Mouse (Mus musculus): Measurements from ENCODE around the gene Vav2. TPM values are rescaled to one million over a fixed set of nuclear protein-coding genes. Genes with fewer than 3 reads are reported as not detected.

Gene Vav2
- total RNA-seq, 4 experiments from 2014 or later = 23.4 to 55.4 (median 39.0) TPM

DNA sequence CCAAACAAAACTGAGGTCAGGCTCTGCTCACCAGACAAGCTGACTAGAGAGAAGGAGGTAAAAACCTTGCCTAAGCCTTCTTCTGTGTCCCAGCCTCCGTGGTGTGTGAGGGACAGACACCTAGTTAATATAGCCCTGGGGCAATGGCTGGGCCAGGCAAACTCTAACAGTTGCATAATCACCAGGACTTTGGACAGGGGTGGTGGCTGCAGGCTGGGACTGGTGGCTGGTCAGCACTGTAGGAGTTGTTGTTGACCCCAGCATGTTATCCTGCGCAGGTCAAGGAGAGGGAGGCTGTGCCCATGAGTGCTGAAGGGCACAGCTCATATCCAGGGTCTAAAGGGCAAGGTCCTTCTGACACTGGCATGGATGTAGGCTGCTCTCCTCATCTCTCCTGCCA lies 178.6 kb downstream of the Vav2 start, which contains the start of gene Sardh:
Sardh (minus strand) TSS at position 127 of the 400 bp plus-strand sequence.
- DNase-seq = no peak

DNA sequence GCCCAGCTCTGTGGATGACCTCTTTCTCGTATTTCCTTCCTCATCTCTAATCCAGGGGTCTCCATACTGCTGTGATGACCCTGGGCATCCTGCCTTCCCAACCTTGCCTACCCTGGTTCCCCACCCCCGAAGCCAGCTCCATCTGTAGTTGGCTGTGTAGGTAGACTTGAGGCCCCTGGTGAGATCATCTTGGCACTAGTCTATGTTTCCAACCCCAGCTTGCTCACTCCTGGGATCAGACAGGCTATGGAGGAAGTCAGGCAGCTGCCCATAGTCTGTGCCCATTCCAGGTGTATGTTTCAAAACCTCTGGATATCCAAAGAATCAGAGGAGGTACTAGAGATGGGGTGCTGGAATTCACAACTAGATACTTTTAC lies 179.4 kb downstream of the Vav2 start:
- DNase-seq = no peak

DNA sequence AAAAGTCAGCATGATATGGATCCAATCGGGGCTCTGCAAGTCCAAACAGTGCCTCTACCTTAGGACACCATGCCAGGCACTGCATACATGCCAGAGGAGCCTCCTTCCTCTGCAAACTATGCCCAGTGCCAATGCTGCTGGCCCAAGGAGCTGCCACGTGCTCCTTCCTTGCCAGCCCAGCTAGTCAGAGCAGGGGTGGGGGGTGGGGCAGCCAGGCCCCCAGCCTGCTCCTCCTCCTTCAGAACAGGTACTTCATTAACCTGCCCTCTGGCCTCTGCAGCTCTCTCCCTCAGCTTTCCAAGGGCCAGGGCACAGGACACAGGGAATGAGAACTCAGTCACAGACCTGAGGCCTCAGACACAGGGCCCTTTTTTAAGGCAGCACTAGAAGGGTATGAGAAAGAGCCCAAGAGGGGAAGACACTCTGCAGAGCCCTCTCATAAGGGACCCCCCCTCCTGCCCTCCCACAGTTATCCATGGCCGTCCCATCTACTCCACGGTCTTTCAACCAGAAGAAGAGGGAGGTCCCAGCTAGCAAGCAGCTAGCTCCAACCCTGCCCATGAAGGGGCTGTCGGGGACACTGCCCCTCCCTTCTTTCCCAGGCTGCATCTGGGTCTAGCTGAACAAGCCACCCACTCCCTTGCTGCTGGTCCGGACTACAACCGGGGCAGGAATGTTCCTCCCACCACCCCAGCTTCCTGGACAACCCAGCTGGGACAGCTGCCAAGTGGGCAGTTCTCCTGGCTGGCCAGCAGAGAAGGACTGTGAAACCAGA lies 179.9 kb downstream of the Vav2 start:
- DNase-seq = peak; percentile 84

DNA sequence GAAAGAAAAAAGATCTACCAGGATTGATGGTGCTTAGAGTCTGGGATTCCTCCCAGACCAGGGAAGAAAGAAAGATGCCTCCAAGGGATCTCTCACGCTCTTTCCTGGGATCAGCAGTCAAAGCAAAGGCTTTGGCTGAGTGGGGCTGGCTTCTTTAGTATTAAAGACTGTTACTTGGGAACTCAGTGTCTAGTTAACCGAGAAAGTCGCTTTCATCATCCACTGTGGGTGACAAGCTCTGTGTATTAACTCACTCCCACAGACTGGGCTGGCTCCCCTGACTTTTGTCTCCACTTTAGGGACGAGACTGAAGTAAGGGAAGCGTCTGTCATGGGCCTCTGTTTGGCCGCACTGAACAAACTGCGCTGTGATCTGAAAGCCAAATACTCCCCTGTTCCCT lies 180.9 kb downstream of the Vav2 start:
- no peak for DNase-seq

DNA sequence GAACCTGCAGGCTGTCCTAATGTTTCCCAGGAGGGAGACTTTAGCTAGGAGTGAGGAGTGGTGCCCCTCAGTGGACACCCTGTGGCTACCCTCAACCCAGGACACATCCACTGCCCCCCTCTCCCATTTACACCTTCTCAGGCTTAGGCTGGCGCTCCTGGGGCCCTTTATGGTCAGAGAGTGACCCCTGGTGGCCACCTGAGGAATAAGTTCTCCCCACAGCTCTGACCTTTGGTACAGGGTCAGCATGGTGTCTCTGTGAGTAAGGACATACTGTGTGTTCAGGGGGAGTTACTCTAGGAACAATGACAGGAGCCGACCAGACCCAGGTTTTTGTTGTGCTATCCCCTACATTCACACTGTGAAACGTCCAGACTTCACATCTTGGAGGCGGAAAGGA lies 189.5 kb downstream of the Vav2 start:
- no peak for DNase-seq

- no peak for DNase-seq
Observed at GRCm38 (mm10) chr2:27235729-27236128, 191.1 kb downstream of the Vav2 start.

DNA sequence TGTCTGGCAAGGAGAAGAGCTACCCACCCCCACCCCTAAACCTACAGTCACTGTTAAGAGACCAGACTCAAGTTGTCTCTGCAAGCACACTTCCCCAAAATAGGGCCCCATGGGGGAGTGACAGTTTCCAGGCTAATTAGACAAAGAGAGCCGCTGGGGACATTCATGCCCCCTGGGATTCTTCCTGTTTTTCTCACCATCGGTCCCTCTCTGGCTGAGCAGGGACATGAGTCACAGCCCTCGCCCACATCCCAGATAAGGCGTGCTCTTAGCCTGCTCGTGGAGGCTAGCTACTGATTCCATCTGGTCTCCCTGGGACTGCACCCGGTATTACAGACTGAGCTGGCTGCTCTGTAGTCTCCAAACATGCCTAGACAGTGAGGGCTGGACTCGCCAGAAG lies 194.5 kb downstream of the Vav2 start:
- no peak for DNase-seq

DNA sequence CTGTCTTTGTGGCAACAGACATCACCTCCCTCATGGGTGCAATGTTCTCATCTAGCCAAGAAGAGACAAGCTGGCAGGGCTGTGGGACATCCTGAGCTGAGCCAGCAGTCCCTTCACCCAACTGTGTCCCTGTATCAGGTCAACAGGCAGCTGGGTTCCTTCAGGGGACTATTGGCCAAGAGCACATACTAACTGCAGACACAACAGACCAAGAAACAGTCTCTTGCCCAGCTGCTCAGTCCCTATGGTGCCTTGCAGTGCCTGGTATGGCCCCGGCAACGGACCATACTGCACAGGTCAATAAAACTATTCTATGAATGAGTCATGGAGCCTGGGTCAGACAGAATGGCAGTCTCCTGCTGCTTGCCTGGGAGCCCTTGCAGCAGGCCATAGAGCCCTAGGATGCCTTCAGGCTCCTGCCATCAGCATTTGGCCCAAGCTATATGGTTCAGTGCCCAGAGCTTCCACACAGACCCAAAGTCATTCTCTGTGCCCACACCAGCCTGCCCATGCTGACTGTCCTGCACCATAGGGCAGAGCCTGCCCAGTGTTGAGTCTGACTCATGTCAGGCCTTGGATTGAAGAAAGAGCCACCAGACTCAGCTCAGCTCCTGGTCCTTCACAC lies 197.2 kb downstream of the Vav2 start:
- no peak for DNase-seq

GRCm38 (mm10) chr2:27228809-27229480 lies 197.9 kb downstream of the Vav2 start:
- no peak for DNase-seq

GRCm38 (mm10) chr2:27226572-27226971 lies 200.3 kb downstream of the Vav2 start:
- DNase-seq = no peak

GRCm38 (mm10) chr2:27223012-27223421 lies 203.8 kb downstream of the Vav2 start:
- DNase-seq = no peak

- no peak for DNase-seq
Observed at GRCm38 (mm10) chr2:27218569-27218968, 208.3 kb downstream of the Vav2 start.

GRCm38 (mm10) chr2:27218121-27218544 lies 208.7 kb downstream of the Vav2 start:
- DNase-seq = no peak

- DNase-seq = no peak
Observed at GRCm38 (mm10) chr2:27215537-27215936, 211.3 kb downstream of the Vav2 start.

Small RNA genes lying within 50 kb of the gene (microRNA-seq; reads per million reads assigned to microRNA genes)
- gene Gm24049 (0 reads per million in 2 experiments), gene Mir7578 (0 reads per million in 2 experiments)

Other genes with a start within 250 kb of the Vav2 start
- 10 to 100 TPM in 1 of 4 experiments, 1 to 10 TPM in 3; 8.1 to 11.2 (median 8.8) TPM for gene Sardh, start 178.7 kb downstream of the Vav2 start, total RNA-seq (2022)
- 10 to 100 TPM in 3 of 4 experiments, 1 to 10 TPM in 1; 9.3 to 21.5 (median 15.3) TPM for gene Brd3os, start 15.3 kb upstream of the Vav2 start, total RNA-seq (2022)
- 10 to 100 TPM; 87.2 to 97.9 (median 91.9) TPM for gene Brd3, start 80.6 kb upstream of the Vav2 start, total RNA-seq (2022)
- 10 to 100 TPM; 31.3 to 42.8 (median 36.3) TPM for gene Wdr5, start 88.1 kb upstream of the Vav2 start, total RNA-seq (2022)
- 10 to 100 TPM; 51.3 to 64.4 (median 56.7) TPM for gene Rxra, start 249.4 kb upstream of the Vav2 start, total RNA-seq (2022)

Data from adrenal gland, adult 8-10 months (tissue).